Mouse (Mus musculus) cerebellum, adult 2 months (tissue): ENCODE measurements around the gene Tom1l1.

Source experiments
- CTCF ChIP-seq: fragments of 200-500 bp; IDR thresholded peaks from 2 replicates; pipeline ENCODE4 v1.5.1; 2011; ENCODE audit warnings: low read depth, mild to moderate bottlenecking, control low read depth, low read length, moderate library complexity, borderline replicate concordance; ENCODE audit not compliant: insufficient read depth
- POLR2A ChIP-seq: fragments of 200-500 bp; IDR thresholded peaks from 2 replicates; pipeline ENCODE4 v1.6.1; 2011; ENCODE audit warnings: low read length, control low read depth, borderline replicate concordance; ENCODE audit not compliant: insufficient read depth

DNA sequence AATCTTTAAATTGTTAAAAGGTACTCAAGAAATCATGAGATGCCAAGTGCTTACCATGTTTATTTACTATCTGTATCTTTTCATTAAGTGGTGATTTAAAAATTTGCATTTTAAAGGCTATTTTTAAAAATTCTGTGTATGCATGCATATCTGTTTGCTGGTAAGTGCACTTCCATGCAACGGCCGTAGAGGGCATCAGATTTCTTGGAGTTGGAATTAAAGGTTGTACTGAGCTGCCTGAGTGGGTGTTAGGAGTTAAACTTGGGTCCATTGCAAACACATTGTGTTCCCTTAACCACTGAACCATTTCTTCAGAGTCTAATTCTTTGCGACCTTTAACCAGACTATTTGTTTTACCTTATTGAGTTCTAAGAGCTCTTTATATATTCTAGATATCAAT is 29.6 kb upstream of the Tom1l1 start:
- TF ChIP-seq CTCF (no peak), POLR2A (no peak)
